Mouse (Mus musculus) midbrain, postnatal 0 days (tissue): ENCODE measurements around the gene Retsat. TPM values are rescaled to one million over a fixed set of nuclear protein-coding genes. Genes with fewer than 3 reads are reported as not detected.

ENCODE experiments used
- ATAC-seq: fragments of 200-750 bp; cut with Nextera tagmentation; 2 replicates; pipeline ENCODE4 v1.8.0; 2017; ENCODE audit warnings: moderate number of reproducible peaks, mild to moderate bottlenecking, moderate TSS enrichment, moderate library complexity; ENCODE audit not compliant: low FRiP score
- DNase-seq: peaks from one replicate; pipeline ENCODE4 v3.0.0-alpha.2; 2015; ENCODE audit warnings: low spot score
- H3K27ac ChIP-seq: fragments of 300-500 bp; sonication (generic); 2 replicates; pipeline ENCODE4 v1.5.1; 2014; ENCODE audit warnings: low read depth, mild to moderate bottlenecking, low read length, mixed read lengths
- H3K27me3 ChIP-seq: fragments of 300-500 bp; sonication (generic); 2 replicates; pipeline ENCODE4 v1.6.1; 2014; ENCODE audit warnings: low read length, control low read depth, mixed read lengths; ENCODE audit not compliant: insufficient read depth
- H3K36me3 ChIP-seq: fragments of 300-500 bp; sonication (generic); 2 replicates; pipeline ENCODE4 v1.6.1; 2014; ENCODE audit warnings: low read length, control low read depth, mixed read lengths; ENCODE audit not compliant: insufficient read depth
- H3K4me1 ChIP-seq: fragments of 300-500 bp; sonication (generic); 2 replicates; pipeline ENCODE4 v1.6.1; 2014; ENCODE audit warnings: mild to moderate bottlenecking, control low read depth, antibody characterized with exemption, low read length, mixed read lengths; ENCODE audit not compliant: insufficient read depth
- H3K4me2 ChIP-seq: fragments of 300-500 bp; sonication (generic); 2 replicates; pipeline ENCODE4 v1.6.1; 2014; ENCODE audit warnings: low read depth, mild to moderate bottlenecking, low read length, mixed read lengths; ENCODE audit not compliant: poor library complexity, severe bottlenecking
- H3K4me3 ChIP-seq: fragments of 300-500 bp; sonication (generic); 2 replicates; pipeline ENCODE4 v1.5.1; 2014; ENCODE audit warnings: low read depth, mild to moderate bottlenecking, low read length, moderate library complexity
- H3K9ac ChIP-seq: fragments of 300-500 bp; sonication (generic); replicated peaks from 2 replicates; pipeline ENCODE4 v1.6.1; 2014; ENCODE audit warnings: mild to moderate bottlenecking, low read length, moderate library complexity, mixed read lengths; ENCODE audit not compliant: poor library complexity, severe bottlenecking
- H3K9me3 ChIP-seq: fragments of 300-500 bp; sonication (generic); 2 replicates; pipeline ENCODE4 v1.6.1; 2016; ENCODE audit warnings: low read length, control low read depth
- CTCF ChIP-seq: IDR thresholded peaks from 2 replicates; pipeline ENCODE4 v1.5.1; 2016; ENCODE audit warnings: antibody characterized with exemption, mild to moderate bottlenecking
- WGBS: fragments of 180-500 bp; shearing (Covaris S2); extraction: QIAGEN DNeasy Blood & Tissue Kit; methylation state at CpG from one replicate; pipeline ENCODE4 v1.1.7; 2014; 5-methylcytosine and 5-hydroxymethylcytosine counted together
- polyA plus RNA-seq: library from polyadenylated mRNA; unstranded; fragments of >200 nt; fragmentation: Nextera tagmentation; extraction: Ambion mirVana; gene quantifications from 2 replicates; pipeline ENCODE4 v1.2.1, GENCODE M21; 2015
- total RNA-seq: library from RNA; depleted of rRNA; stranded (reverse); fragments of >200 nt; gene quantifications from 2 replicates; pipeline ENCODE4 v1.2.3, GENCODE M21; 2014

Retsat gene
- total and polyA plus RNA-seq, 2 experiments from 2014 or later: 4.4 to 7.5 TPM

GRCm38 (mm10) chr6:72593914-72594313 is 4.4 kb upstream of the Retsat start:
- Histone ChIP-seq H3K9me3 (no peaks in the 10 kb centered on the region), H3K4me3 (no peak overlapping the region), H3K27ac (no peak overlapping the region), H3K9ac (no peak overlapping the region), H3K27me3 (no peaks in the 10 kb centered on the region), H3K36me3 (no peaks in the 10 kb centered on the region), H3K4me1 (0 out of 2 replicates have a peak, but pooled peaks cover 6% of the 10 kb centered on the region), H3K4me2 (no peak overlapping the region)
- ATAC-seq: no peak
- DNase-seq: no peak
- TF ChIP-seq CTCF: no peak
- 67% methylated on average over 5 of the region's 5 CpGs for WGBS

- 0 out of 2 replicates have a peak, but pooled peaks cover 6% of the 10 kb centered on the region for H3K4me1 ChIP-seq
- 41% methylated on average over 13 of the region's 13 CpGs for WGBS
- peak overlapping the region; percentile 65 for H3K4me3 ChIP-seq
- H3K9ac ChIP-seq: peak overlapping the region; percentile 61
- H3K27me3 ChIP-seq: no peaks in the 10 kb centered on the region
- H3K4me2 ChIP-seq: peak overlapping the region; percentile 77
- H3K9me3 ChIP-seq: no peaks in the 10 kb centered on the region
- DNase-seq (peak; percentile 20), ATAC-seq (no peak)
- H3K27ac ChIP-seq: peak overlapping the region; percentile 21; the same call in 1 of the 2 replicates
- no peaks in the 10 kb centered on the region for H3K36me3 ChIP-seq
- peak; percentile 26 for TF ChIP-seq CTCF
Measured at GRCm38 (mm10) chr6:72597083-72597874, 996 bp upstream of the Retsat start.

DNA sequence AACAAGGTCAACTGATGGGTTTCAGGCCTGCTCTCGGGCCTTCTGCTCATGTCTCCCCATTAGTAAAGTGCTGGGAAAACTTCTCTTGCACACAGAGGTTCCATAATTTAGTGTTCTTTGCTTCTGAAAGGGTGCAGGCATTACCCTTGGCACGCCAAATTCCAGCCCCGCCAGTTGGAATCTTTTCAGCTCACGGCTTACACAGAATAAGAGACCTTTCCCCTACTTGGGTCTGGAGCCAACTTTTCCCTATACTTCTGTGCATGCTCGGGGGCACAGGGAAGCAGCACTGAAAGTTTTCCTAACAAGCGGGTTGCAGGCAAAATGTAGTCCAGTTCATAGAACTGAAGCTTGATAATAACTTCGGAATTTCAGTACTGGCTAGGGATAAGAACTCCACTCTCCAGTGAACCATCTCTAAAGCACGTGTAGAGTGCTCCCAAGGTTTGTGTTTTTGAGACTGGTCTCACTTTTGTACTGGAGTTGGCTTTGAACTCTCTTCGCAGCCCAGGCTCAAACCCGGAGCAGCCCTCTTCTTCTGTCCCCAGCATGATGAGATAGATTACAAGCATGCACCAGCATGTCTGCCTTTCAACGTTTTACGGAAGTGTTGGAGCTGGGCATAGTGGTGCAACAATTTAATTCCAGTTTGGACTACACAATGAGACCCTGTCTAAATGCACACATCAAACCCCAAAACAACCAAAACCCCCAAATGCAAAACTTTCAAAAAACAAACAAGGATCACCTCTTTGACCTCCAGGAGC is 699 bp downstream of the Retsat start:
- no peaks in the 10 kb centered on the region for H3K9me3 ChIP-seq
- no peaks in the 10 kb centered on the region for H3K36me3 ChIP-seq
- peak overlapping the region; percentile 77 for H3K4me2 ChIP-seq
- ATAC-seq: peak; percentile 5; the same call in 1 of the 2 replicates
- TF ChIP-seq CTCF: no peak
- H3K27ac ChIP-seq: peak overlapping the region; percentile 63; the same call in 1 of the 2 replicates
- H3K27me3 ChIP-seq: no peaks in the 10 kb centered on the region
- WGBS: 45% methylated on average over 12 of the region's 12 CpGs
- H3K4me3 ChIP-seq: peak overlapping the region; percentile 65
- H3K9ac ChIP-seq: peak overlapping the region; percentile 60
- DNase-seq: peak; percentile 61
- 0 out of 2 replicates have a peak, but pooled peaks cover 6% of the 10 kb centered on the region for H3K4me1 ChIP-seq

DNA sequence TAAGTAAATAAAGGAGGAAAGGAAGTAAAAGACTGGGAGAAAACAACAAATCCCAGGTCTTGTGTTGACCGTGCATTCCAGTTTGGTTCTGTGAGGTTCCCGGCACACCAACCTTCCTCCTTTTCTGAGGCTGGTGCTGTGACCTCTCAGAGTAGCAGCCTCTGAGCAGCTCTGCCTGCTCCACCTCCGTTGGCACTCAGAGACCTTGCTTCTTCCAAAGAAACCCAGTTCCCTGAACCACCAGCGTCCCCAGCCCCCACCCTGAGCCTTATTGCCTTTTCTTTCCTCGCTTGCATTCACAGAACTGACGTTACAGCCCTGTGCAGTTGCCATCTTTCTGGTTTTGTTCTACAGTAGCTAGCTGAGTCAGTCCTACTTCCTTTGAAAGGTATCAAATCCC is 1.9 kb downstream of the Retsat start:
- Histone ChIP-seq H3K4me2 (no peak overlapping the region), H3K4me1 (0 out of 2 replicates have a peak, but pooled peaks cover 6% of the 10 kb centered on the region), H3K27me3 (no peaks in the 10 kb centered on the region), H3K9ac (no peak overlapping the region), H3K9me3 (no peaks in the 10 kb centered on the region), H3K27ac (no peak overlapping the region), H3K4me3 (no peak overlapping the region), H3K36me3 (peaks cover 7% of the 10 kb centered on the region; the same call in 1 of the 2 replicates)
- no peak for ATAC-seq
- WGBS: 79% methylated on average over 6 of the region's 6 CpGs
- DNase-seq: no peak
- no peak for TF ChIP-seq CTCF

DNA sequence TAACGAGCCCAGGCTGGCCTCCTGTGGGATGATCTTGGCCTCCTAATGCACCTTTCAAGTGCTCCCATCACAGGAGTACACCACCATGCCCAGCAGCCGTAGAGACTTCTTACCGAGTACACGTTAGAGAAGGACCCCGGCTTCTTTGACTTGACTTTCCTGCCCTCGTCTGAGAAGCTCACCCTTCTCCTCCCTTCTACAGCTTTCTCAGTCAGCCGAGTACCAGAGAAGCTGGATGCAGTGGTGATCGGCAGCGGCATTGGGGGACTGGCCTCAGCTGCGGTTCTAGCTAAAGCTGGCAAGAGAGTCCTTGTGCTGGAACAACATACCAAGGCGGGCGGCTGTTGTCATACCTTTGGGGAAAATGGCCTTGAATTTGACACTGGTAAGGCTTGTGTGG is 2.5 kb downstream of the Retsat start:
- H3K9me3 ChIP-seq: no peaks in the 10 kb centered on the region
- no peak for TF ChIP-seq CTCF
- H3K9ac ChIP-seq: no peak overlapping the region
- no peak for DNase-seq
- no peaks in the 10 kb centered on the region for H3K27me3 ChIP-seq
- ATAC-seq: no peak
- H3K4me1 ChIP-seq: 0 out of 2 replicates have a peak, but pooled peaks cover 6% of the 10 kb centered on the region
- H3K36me3 ChIP-seq: peaks cover 8% of the 10 kb centered on the region; the same call in 1 of the 2 replicates
- H3K4me2 ChIP-seq: no peak overlapping the region
- H3K4me3 ChIP-seq: no peak overlapping the region
- H3K27ac ChIP-seq: no peak overlapping the region
- WGBS: 86% methylated on average over 12 of the region's 12 CpGs
